Mouse (Mus musculus) monocyte, adult 5-6 weeks (primary cell): ENCODE results near the gene Slc35e4. TPM values are rescaled to one million over a fixed set of nuclear protein-coding genes. Genes with fewer than 3 reads are reported as not detected.
A peak's percentile ranks its signal among the peaks of the same experiment; 100 is the strongest.
"Not testable (repeated sequence)": the region's sequence is repeated elsewhere in the genome, so short reads cannot be mapped to it uniquely, and the experiment has no call there.

Source experiments
- ATAC-seq: fragments of 153-309, 156-312 bp; replicated peaks from 2 replicates; pipeline ENCODE4 v1.8.0; 2017; ENCODE audit warnings: mild to moderate bottlenecking; ENCODE audit not compliant: low TSS enrichment, insufficient number of reproducible peaks, severe bottlenecking, poor library complexity, low FRiP score
- total RNA-seq: library from RNA; stranded (forward); fragments of 200-1000, 200-491, 200-594 nt; gene quantifications from 3 replicates; pipeline ENCODE4 v1.2.3, GENCODE M21; 2017

Slc35e4 gene
- total RNA-seq, 1 experiment from 2014 or later, result 7.8 TPM

DNA sequence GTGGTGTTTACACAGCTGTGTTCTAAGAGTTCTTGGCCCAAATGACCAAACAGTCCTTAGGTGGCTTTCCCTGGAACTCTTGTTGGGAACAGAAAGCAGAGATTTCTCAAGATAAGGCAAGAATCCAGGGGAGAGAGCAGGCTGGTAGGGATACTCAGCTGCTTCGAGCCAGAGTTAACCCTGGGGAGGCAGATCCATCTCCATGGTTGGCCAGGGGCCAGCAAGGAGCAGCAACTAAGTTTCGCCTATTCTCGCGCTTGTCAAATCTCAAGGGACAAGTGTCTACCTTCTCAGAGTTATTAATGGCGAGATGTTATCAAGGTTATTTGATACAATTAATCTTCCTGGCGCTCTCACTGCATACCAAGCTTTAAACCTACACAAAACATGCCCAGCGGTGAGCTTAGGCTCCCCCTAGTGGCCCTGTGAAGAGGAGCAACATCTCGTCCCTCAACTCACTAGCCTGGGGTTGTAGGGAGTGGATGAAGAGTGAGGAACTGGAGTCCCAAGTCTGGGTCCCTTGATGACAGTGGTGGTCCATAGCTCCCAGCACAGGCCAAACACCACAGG lies 6.9 kb upstream of the Slc35e4 start:
- peak; percentile 48; the same call in 1 of the 2 replicates for ATAC-seq

DNA sequence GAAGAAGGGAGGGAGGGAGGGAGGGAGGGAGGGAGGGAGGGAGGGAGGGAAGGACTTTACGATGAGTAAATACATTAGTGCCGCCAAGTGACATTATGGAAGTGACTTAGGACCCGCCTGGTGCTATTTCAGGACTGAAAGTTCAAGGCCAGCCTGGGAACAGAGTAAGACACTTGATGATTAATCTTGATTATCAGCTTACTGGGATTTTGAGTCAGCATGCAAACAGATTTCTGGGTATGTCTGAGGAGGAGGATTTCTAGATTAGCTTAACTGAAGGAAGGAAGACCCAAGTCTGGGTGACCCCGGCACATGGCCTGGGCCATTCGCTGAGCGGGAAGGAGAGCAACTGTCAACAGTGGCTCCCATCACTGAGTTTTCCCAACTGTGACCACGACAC lies 6.0 kb upstream of the Slc35e4 start:
- no peak for ATAC-seq

DNA sequence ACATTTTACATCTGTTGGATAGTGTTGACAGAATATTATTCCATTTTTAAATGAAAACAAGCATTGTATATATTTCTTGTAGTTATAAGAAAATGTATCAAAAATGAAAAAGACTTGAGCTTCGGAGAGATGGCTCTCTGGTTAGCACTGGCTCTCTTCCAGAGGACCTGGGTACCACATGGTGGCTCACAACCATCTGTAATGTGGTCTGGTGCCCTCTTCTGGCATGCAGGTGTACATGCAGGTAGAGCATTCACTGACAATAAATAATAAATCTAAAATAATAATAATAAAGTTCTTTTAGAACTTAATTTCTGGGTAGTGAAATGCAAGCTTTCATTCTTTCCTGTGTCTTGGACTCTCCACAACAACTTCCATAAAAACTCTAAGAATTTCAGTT lies 4.3 kb upstream of the Slc35e4 start:
- no peak for ATAC-seq

DNA sequence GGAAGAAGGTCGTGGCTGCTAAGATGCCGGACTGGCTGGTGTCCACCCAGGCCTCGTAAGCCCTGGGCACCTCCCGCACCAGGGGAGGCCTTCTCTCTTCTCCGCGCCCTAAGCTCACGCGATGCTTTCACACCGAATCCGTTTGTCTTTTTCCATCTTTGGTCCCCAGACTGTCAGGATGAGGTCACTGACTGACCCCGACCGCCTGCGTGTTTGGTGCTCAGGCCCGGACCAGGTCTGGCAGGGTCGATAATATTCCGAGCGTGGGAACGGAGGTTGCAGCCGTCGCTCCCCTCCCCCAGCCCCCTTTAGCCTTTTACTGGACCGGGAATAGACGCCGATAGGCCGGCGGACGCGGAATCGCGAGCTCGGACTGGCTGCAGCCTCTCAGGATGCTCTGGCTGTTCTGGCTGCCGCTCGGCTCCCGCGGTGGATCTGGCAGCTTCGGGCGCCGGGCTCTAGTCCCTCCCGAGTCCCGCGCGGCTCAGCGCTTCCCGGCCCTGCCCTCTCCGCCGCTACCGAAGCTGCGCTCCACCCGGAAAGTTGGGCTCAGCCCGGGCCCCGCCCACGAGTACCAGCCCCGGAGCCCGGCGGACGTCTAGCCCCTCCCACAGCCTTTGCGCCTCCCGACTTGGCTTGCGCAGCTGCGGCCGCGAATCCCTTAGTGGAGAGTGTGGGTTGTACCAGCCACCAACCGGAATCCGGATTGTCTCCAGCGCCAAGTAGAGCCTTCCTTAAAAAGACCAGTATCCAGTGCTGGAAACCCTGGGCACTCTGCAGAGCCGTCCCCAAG lies 952 bp downstream of the Slc35e4 start:
- peak; percentile 48 for ATAC-seq

DNA sequence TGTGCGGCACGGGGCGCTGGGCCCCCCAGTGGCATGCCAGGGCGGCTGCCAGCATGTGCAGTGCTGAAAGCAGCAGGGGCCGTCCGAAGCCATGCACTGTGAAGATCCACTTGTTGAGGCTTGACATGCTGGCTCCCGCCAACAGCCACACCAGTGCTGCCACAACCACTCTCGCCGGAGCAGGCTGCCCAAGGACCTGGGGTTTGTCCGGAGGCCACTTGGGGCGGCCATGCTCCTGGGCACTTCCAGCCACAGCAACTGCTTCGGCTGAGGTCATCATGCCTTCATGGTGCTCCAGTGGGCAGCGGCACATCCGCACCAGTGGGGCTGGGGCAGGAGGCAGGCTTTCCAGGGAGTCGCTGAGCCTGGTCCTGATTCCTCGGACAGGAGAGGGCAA lies 1.6 kb downstream of the Slc35e4 start:
- ATAC-seq, result no peak

DNA sequence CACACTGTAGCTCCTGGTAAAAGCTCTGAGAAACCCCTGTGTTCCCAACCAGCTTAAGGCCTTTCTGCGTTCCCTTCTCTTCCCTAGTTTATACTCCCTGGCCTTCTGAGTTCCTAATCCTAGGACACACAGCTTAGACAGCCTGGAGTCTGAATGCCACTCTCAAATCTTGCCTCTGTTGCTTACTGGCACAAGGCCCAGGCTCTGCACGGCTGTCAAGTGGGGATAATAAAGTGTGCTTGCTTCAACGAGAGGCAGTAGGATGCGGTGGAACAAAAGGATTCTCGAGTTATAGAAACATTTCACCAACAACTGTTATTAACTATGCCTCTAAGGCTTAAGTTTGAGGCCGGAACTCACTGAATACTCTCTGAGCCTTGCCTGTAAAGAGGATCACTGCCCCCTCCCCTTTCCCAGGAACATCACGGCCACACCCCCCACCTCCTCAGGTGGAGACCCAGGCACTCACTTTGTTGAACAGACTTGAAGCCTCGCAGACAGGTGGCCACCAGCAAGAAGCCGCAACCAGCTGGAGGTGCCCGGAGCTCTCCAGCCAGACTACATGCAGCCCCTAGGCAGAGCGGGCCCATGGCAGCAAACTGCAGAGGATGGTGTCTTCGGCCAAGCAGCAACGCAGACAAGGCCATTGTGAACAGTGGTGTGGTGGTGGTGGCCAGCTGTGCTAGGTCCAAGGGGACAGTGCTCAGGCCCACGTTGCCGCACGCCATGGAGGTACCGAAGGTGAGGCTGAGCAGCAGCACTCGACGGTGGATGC lies 2.2 kb downstream of the Slc35e4 start:
- ATAC-seq, result no peak

DNA sequence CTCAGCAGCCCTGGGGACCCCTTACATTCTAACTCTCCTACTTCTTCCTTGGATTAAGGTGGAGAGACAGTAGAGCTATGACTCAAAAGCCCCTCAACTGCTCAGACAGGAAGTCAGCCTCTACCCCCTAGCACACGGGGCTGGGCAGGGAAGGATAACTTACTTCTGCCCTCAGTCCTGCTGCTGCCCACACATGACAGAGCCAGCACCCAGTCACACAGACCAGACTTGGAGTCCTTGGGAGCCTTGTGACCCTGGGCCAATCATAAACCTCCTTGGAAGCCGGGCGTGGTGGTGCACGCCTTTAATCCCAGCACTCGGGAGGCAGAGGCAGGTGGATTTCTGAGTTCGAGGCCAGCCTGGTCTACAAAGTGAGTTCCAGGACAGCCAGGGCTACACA lies 3.0 kb downstream of the Slc35e4 start:
- not testable (repeated sequence) for ATAC-seq

DNA sequence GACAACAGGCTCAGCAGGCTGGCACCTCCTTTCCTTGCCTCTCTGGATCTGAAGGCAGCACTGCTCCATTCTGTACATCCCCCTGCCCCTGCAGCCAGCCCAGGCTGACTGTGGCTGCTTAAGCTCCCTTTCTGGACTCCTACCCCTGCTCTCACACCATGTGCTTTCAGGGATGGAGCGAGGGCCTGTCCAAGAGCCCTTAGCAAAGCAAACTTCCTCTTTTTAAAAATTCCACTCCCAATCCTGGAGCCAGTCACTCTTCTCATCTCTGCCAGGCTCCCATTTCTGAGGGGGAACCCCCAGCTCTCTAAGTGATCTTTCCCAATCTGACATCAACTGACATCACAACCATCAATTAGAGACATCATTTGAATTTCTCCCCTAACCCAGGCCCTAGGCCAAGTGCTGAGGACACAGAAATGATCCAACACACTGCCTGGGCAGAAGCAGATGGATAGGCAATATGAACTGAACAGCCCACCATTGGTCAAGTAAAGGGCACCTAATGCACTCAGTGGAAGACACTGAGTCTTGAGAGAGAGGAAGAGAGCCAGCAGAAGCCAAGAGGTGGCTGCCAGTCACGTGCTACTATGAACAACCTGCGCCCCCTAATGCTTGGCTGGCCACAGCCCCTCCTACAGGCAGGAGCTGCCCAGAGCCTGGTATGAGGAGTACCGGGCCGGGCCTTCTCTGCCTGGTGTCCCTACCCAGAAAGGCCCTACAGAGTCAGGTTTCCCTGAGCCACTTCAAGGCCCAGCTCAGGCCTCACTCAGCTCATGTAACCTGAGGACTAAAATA lies 3.8 kb downstream of the Slc35e4 start:
- ATAC-seq, result no peak

DNA sequence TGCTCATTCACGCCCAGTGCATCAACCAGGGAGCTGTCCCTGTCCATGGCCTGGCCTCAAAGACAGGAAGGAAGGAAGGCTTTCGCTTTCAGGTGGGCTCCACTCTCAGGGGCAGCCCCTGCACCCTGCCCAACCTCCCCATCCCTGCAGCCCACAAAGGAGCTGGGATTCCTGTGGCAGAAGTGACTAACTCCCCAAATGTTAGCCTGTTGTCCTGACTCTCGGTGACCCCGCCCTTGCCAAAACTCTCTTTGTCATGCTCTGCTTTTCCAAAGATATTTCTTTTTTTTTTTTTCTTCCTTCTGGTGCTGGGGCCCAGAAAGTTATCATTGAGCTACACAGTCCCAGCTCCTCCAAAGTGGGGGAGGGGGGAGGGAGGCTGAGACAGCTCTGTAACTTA lies 5.2 kb downstream of the Slc35e4 start:
- no peak for ATAC-seq

DNA sequence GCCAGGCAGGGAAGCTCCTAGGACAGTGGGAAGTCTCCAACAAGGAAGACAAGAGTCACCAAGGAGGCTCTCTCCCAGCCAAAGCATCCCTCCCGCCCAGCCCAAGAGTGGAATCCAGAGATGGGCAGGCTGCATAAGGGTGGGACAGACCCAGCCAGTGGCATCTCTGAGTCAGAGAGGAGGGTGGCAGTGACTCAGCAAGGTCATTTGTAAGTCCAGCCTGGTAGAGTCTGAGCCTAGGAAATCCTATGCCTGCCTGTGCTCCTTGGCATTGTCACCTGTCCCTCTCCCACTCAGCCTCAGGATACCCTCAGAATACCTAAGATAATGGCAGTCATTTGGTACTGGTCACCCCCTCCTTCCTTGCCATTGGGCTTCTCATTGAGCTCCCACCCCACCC lies 9.0 kb downstream of the Slc35e4 start:
- ATAC-seq, result no peak

DNA sequence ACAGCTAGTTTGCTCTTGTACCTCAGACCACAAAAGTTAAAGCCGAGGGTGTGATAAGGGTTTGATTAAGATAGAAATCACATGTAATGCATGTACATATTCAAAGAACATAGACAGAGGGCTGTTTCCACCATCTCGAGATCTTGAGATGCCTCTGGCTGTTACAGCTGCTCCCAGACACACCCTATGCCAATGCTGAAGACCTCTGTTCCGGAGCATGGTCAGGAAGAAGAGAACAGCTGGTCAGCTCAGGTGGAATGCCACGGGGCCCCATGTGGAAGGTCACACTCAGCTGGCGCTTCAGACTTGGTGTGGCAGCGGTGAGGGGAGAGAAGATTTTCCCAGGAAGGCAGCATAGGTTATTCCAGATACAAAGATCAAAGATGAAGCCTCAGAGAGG lies 9.8 kb downstream of the Slc35e4 start:
- no peak for ATAC-seq

DNA sequence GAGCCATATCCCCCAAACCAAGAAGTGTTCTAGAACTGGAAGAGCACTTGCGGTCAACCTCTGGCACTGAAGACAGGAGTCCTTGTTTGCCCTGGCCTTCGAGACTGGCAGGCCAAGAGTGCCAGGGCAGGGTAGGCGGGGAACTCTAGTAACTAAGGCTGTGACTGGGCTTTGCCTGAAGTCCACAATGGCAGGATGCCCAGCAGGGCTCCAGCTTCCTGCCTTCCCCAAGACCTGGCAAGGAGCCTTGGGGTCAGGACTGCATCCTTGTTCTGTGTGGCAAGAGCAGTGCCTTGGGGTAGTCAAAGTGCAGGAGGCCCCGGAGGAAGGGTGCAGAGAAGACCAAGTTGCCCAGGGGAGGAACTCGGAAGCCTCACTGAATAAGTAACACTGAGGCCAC lies 11.4 kb downstream of the Slc35e4 start:
- ATAC-seq, result no peak

DNA sequence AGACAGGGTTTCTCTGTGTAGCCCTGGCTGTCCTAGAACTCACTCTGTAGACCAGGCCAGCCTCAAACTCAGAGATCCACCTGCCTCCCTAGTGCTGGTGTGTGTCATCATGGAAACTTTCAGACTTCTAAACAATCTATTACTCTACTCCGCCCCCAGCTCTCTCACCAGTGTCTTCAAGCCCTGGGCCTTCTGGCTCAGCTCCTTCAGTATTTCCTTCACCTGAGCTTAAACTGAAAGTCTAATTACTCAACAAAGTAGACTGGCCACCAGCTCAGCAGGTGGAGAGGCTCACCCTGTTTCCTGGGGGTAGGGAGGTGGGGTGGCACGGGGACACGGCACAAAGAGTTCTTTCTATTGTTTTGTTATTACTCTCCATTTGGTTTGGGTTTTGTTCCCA lies 11.9 kb downstream of the Slc35e4 start:
- no peak for ATAC-seq

DNA sequence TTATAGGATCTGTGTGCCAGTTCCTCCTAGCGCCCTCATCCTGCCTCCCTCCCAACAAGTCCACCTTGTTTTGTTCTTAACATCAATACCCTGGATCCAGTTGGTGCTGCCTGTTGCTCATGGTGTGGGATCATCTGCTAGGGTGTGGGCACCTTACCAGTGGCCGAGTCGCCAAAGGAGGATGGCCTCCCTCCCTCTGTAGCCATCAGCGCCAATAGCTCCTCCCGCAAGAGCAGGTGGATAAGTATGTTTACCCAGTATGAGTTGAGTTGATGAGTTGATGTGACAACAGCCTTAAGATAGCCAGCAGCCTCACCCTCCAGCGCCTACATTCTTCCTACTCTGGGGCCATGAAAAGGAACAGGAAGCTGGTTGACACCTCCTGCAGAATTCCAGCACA lies 14.2 kb downstream of the Slc35e4 start:
- no peak for ATAC-seq

DNA sequence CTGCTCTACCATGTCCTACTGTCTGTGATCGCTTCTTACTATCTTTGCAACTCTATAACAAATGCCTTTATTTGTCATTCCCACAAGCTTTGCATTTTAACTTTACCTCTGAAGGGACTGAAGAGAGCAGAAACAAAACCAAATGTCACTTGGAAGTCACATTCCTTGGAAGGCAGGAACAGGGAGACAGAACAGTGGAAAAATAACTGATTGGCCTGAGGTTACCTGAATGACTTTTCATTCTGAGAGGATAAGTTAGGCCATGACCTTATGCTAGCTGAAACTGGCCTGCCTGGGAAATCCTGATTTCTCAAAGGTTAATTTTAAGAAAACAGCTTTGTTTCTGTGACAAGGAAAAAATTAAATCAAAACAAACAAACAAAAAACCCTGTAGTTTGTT lies 18.5 kb downstream of the Slc35e4 start:
- ATAC-seq, result no peak

DNA sequence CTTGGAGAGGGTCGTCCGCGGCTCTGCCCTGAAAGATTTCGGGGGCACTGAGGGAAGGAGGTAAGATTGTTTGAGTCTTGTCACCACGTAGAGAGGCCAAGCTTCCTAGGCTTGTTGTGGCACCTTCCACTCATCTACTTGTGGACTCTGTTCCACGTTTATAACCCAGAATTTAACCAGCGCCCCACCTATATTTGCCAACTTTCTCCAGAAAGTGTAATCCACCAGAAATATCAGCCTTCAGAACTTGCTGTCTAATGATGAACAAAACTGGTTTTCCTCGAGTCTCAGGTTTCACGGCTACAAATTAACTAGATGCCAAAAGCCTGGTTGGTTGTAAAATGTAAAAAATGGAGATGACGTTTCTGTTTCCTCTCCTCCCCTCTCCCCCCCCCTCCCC lies 19.0 kb downstream of the Slc35e4 start:
- no peak for ATAC-seq

DNA sequence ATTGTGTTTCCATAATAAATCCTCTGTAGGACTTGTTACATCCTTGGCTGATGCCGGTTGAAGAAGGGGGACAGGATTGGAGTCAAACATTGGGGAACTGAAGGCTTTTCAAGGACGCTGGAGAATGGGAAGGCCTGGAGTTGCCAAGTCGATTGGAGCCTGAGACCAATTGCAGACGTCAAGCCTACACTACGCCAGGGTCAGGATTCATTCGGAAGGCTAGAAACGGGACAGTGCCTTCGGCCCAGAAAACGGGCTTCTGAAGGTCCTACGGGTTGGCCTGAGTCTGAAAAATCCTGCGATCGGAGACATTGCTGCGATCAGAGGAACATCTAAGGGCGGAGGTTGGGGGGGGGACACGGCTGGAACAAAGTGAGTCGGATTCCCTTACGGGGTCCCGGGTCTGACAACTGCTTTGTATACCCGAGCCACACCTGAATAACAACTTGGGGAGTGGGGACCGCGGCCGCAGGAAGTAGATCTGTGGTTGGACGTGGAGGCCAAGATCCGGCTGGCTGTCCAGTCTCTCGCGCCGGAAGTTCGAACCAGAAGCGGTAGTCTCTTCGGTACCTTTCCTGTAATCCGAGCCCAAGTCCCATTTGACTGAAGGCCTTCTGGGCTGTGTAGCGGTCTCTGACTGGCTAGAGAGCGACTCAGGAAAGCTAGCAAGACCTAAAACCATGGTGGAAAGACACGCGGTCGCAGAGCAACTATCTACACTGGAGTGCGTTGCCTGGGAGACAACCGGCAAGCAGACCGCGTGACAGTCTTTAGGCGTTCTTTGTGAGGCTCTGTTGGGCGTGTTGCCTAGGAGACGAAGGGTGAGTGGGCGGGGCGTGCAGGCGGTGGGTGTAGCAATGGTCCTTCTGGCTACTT lies 19.8 kb downstream of the Slc35e4 start, which contains the start of the genes 4921536K21Rik and Dusp18:
TSS of gene 4921536K21Rik (minus strand) at position 693 of the 876 bp plus-strand sequence.
TSS of gene Dusp18 (plus strand) at position 835 of the 876 bp plus-strand sequence.
- ATAC-seq, result peak; percentile 98

DNA sequence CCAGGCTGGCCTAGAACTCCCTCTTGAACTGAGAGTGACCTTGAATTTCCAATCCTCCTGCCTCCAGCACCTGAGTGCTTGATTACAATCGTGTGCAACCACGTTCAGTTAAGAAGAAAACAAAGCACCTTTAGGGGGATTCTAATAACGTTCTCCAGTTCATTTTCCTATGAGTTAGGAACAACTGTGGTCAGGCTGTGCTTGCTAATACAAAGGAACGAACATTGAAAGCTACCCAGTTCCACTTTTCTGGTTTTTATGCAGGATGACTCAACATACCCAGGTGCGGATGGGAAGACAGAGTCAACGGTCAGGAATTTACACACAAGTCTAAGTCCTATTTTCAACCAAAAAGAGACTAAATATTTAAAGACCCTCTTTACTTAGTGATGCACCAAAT lies 20.5 kb downstream of the Slc35e4 start:
- ATAC-seq, result no peak
